Mouse (Mus musculus) frontal cortex, postnatal 10 days (tissue): ENCODE measurements around the gene Slc46a2.

Experiments
- DNase-seq, 2 experiments: peaks; one replicate each; pipeline ENCODE4 v3.0.0; 2022; ENCODE audit warnings: low spot score in 2 of 2, mixed read lengths in 1 of 2

The Slc46a2 gene

GRCm38 (mm10) chr4:59914608-59915403 is at the start of gene Slc46a2:
Gene Slc46a2, minus strand, starts transcription at chr4:59915056.
- no peak for DNase-seq

- DNase-seq: no peak
These were observed 48.8 kb upstream of the Slc46a2 start, which contains the start of gene Mup6 for GRCm38 (mm10) chr4:59963405-59964344. Gene Mup6, plus strand, starts transcription at chr4:59964294.

GRCm38 (mm10) chr4:59960610-59961009 is 45.8 kb upstream of the Slc46a2 start, which contains the start of gene Mup4:
Gene Mup4, minus strand, starts transcription at chr4:59960710.
- DNase-seq: no peak

GRCm38 (mm10) chr4:59937543-59937942 is 22.7 kb upstream of the Slc46a2 start:
- DNase-seq: no peak

- peak; percentile 11 to 17 for DNase-seq
These were observed 17.8 kb upstream of the Slc46a2 start for GRCm38 (mm10) chr4:59932505-59933281.

GRCm38 (mm10) chr4:59928347-59928746 is 13.5 kb upstream of the Slc46a2 start:
- peak; percentile 46 to 56 for DNase-seq

GRCm38 (mm10) chr4:59927666-59928065 is 12.8 kb upstream of the Slc46a2 start:
- DNase-seq: no peak

- no peak for DNase-seq
These were observed 10.2 kb upstream of the Slc46a2 start for GRCm38 (mm10) chr4:59925082-59925481.

- no peak for DNase-seq
These were observed 3.1 kb upstream of the Slc46a2 start for GRCm38 (mm10) chr4:59917966-59918365.

- DNase-seq: no peak
These were observed 6.1 kb downstream of the Slc46a2 start for GRCm38 (mm10) chr4:59908785-59909184.

- DNase-seq: no peak
These were observed 7.1 kb downstream of the Slc46a2 start for GRCm38 (mm10) chr4:59907657-59908230.

GRCm38 (mm10) chr4:59907092-59907491 is 7.8 kb downstream of the Slc46a2 start:
- no peak for DNase-seq

- no peak for DNase-seq
These were observed 12.3 kb downstream of the Slc46a2 start for GRCm38 (mm10) chr4:59902547-59902946.

- no peak for DNase-seq
These were observed 13.0 kb downstream of the Slc46a2 start for GRCm38 (mm10) chr4:59901810-59902209.

GRCm38 (mm10) chr4:59898521-59898919 is 16.3 kb downstream of the Slc46a2 start:
- no peak for DNase-seq

- DNase-seq: no peak
These were observed 16.9 kb downstream of the Slc46a2 start for GRCm38 (mm10) chr4:59897814-59898520.

GRCm38 (mm10) chr4:59896000-59896399 is 18.9 kb downstream of the Slc46a2 start:
- DNase-seq: no peak

GRCm38 (mm10) chr4:59894977-59895575 is 19.8 kb downstream of the Slc46a2 start:
- DNase-seq: no peak

GRCm38 (mm10) chr4:59894415-59894814 is 20.4 kb downstream of the Slc46a2 start:
- DNase-seq: no peak

- DNase-seq: no peak
These were observed 22.1 kb downstream of the Slc46a2 start for GRCm38 (mm10) chr4:59892731-59893130.
